17 mouse cellular contexts compared by ENCODE assay signal in genomic region chr4:141277157-141277556, GRCm38 (mm10). TPM values are rescaled to one million over a fixed set of nuclear protein-coding genes. Genes with fewer than 3 reads are reported as not detected.
DNase-seq lines count a peak whose midpoint lies in the region; ATAC-seq and TF ChIP-seq lines count a peak whose summit lies in the region.
"Had no signal": no experiment of that assay in that cellular context is flagged by ENCODE, and none has a peak within 500 bp of the region (broad histone marks: within the 10 kb centered on the region; RNA-seq: fewer than 3 reads in every experiment).

No protein-coding gene starts in this region.

- H3K4me3 ChIP-seq in hindbrain, embryonic 10.5 days, result no peak overlapping the region
- no peak overlapping the region for H3K4me3 ChIP-seq in hindbrain, embryonic 16.5 days (ENCODE audit: low read length)
- no peak overlapping the region for H3K4me3 ChIP-seq in midbrain, embryonic 10.5 days
- H3K4me3 ChIP-seq in midbrain, embryonic 15.5 days, result no peak overlapping the region
- H3K4me3 ChIP-seq in lung, embryonic 14.5 days (ENCODE audit: low read depth, low read length), result no peak overlapping the region
- H3K4me3 ChIP-seq: embryonic facial prominence, embryonic 12.5 days; hindbrain, embryonic 15.5 days; layer of hippocampus, adult 2 months; liver, embryonic 15.5 days had no signal

- TF ChIP-seq CTCF in lung, embryonic 14.5 days (IDR thresholded peaks at IDR 0.05; ENCODE audit: low read depth), result no peak

- H3K27me3 ChIP-seq in hindbrain, embryonic 10.5 days (ENCODE audit: insufficient read depth, poor library complexity, severe bottlenecking), result peaks cover 49% of the 10 kb centered on the region
- H3K27me3 ChIP-seq in hindbrain, embryonic 16.5 days (replicated peaks; ENCODE audit: control insufficient read depth, insufficient read depth, low read length), result no peaks in the 10 kb centered on the region
- peaks cover 35% of the 10 kb centered on the region for H3K27me3 ChIP-seq in midbrain, embryonic 10.5 days (ENCODE audit: low read depth, poor library complexity, severe bottlenecking)
- peaks cover 3% of the 10 kb centered on the region; the same call in 1 of the 2 replicates for H3K27me3 ChIP-seq in midbrain, embryonic 15.5 days (replicated peaks)
- H3K27me3 ChIP-seq in lung, embryonic 14.5 days (ENCODE audit: insufficient read depth, low read length), result no peaks in the 10 kb centered on the region

- no peak for ATAC-seq in hindbrain, embryonic 16.5 days
- ATAC-seq in midbrain, embryonic 15.5 days (replicated peaks), result no peak
- ATAC-seq in lung, embryonic 14.5 days (ENCODE audit: insufficient read depth), result no peak
- ATAC-seq: forebrain, embryonic 14.5 days; midbrain, embryonic 16.5 days had no signal

- intact Hi-C loops in gastrocnemius, postnatal 36 days (cut with DNase I), result no loop called here

- whole genome bisulfite sequencing in hindbrain, embryonic 10.5 days, result 90% methylated on average over 8 of the region's 8 CpGs
- 87% methylated on average over 8 of the region's 8 CpGs for WGBS in hindbrain, embryonic 16.5 days
- 85% methylated on average over 8 of the region's 8 CpGs for WGBS in midbrain, embryonic 10.5 days
- WGBS in midbrain, embryonic 15.5 days, result 89% methylated on average over 8 of the region's 8 CpGs
- 80% methylated on average over 8 of the region's 8 CpGs for WGBS in lung, embryonic 14.5 days

- no peaks in the 10 kb centered on the region for H3K9me3 ChIP-seq in hindbrain, embryonic 10.5 days
- H3K9me3 ChIP-seq in hindbrain, embryonic 16.5 days (ENCODE audit: control insufficient read depth, low read length), result no peaks in the 10 kb centered on the region
- no peaks in the 10 kb centered on the region for H3K9me3 ChIP-seq in midbrain, embryonic 10.5 days (replicated peaks)
- H3K9me3 ChIP-seq in midbrain, embryonic 15.5 days, result no peaks in the 10 kb centered on the region
- H3K9me3 ChIP-seq in lung, embryonic 14.5 days (ENCODE audit: low read depth, low read length), result no peaks in the 10 kb centered on the region
- H3K9me3 ChIP-seq: embryonic facial prominence, embryonic 12.5 days; G1E; hindbrain, embryonic 15.5 days; liver, embryonic 15.5 days had no signal

- no peak for DNase-seq in hindbrain, embryonic 10.5 days (ENCODE audit: low spot score)
- no peak for DNase-seq in midbrain, embryonic 10.5 days (ENCODE audit: low spot score)
- no peak for DNase-seq in lung, embryonic 14.5 days
- DNase-seq in embryo, embryonic 9.5 days (ENCODE audit: extremely low spot score), result no peak
- no peak for DNase-seq in gastrocnemius, postnatal 36 days
- DNase-seq: cerebellum, adult 2 months; gastrocnemius, postnatal 14 days; right cerebral cortex, adult 18-20 months had no signal

- no peaks in the 10 kb centered on the region for H3K36me3 ChIP-seq in hindbrain, embryonic 10.5 days
- no peaks in the 10 kb centered on the region for H3K36me3 ChIP-seq in hindbrain, embryonic 16.5 days (ENCODE audit: control insufficient read depth, insufficient read depth, low read length)
- no peaks in the 10 kb centered on the region for H3K36me3 ChIP-seq in midbrain, embryonic 10.5 days
- no peaks in the 10 kb centered on the region for H3K36me3 ChIP-seq in midbrain, embryonic 15.5 days (replicated peaks)
- no peaks in the 10 kb centered on the region for H3K36me3 ChIP-seq in lung, embryonic 14.5 days (ENCODE audit: insufficient read depth)
- H3K36me3 ChIP-seq: embryonic facial prominence, embryonic 12.5 days; G1E; hindbrain, embryonic 15.5 days; liver, embryonic 15.5 days had no signal

- H3K4me2 ChIP-seq in hindbrain, embryonic 16.5 days (ENCODE audit: low read length), result no peak overlapping the region
- no peak overlapping the region for H3K4me2 ChIP-seq in midbrain, embryonic 15.5 days
- H3K4me2 ChIP-seq in lung, embryonic 14.5 days, result no peak overlapping the region
- H3K4me2 ChIP-seq: embryonic facial prominence, embryonic 12.5 days; hindbrain, embryonic 15.5 days; liver, embryonic 15.5 days had no signal

- peak overlapping the region; percentile 83 for H3K27ac ChIP-seq in hindbrain, embryonic 10.5 days
- no peak overlapping the region for H3K27ac ChIP-seq in hindbrain, embryonic 16.5 days (ENCODE audit: low read depth, low read length)
- H3K27ac ChIP-seq in midbrain, embryonic 10.5 days (replicated peaks), result peak overlapping the region; percentile 34; the same call in 1 of the 2 replicates
- no peak overlapping the region for H3K27ac ChIP-seq in midbrain, embryonic 15.5 days
- peak overlapping the region; percentile 88 for H3K27ac ChIP-seq in lung, embryonic 14.5 days (ENCODE audit: low read depth)
- H3K27ac ChIP-seq: hindbrain, embryonic 15.5 days had no signal

- H3K4me1 ChIP-seq in hindbrain, embryonic 10.5 days (replicated peaks), result peaks cover 72% of the 10 kb centered on the region
- H3K4me1 ChIP-seq in hindbrain, embryonic 16.5 days (ENCODE audit: control insufficient read depth, insufficient read depth, low read depth, low read length), result peaks cover 7% of the 10 kb centered on the region
- H3K4me1 ChIP-seq in midbrain, embryonic 10.5 days, result peaks cover 68% of the 10 kb centered on the region
- peaks cover 26% of the 10 kb centered on the region for H3K4me1 ChIP-seq in midbrain, embryonic 15.5 days
- peaks cover 19% of the 10 kb centered on the region for H3K4me1 ChIP-seq in lung, embryonic 14.5 days (ENCODE audit: insufficient read depth)

- H3K9ac ChIP-seq in hindbrain, embryonic 16.5 days (ENCODE audit: low read depth, low read length), result no peak overlapping the region
- no peak overlapping the region for H3K9ac ChIP-seq in midbrain, embryonic 15.5 days
- H3K9ac ChIP-seq in lung, embryonic 14.5 days, result no peak overlapping the region
- H3K9ac ChIP-seq: embryonic facial prominence, embryonic 12.5 days; hindbrain, embryonic 15.5 days; liver, embryonic 15.5 days had no signal

RNA-seq across cellular contexts. Expression of gene Epha2, which starts 23.9 kb away (rescaled TPM):
- 3.3 and 4.4 TPM in 2 replicates for polyA plus RNA-seq in hindbrain, embryonic 10.5 days (2016; fragmentation: Nextera tagmentation; extraction: Ambion mirVana)
- polyA plus RNA-seq in hindbrain, embryonic 16.5 days (2015; fragmentation: Nextera tagmentation; extraction: Ambion mirVana), result 1.1 TPM in 2 replicates
- polyA plus RNA-seq in midbrain, embryonic 10.5 days (2016; fragmentation: Nextera tagmentation; extraction: Ambion mirVana), result 3.6 and 3.7 TPM in 2 replicates
- 1.6 and 1.7 TPM in 2 replicates for polyA plus RNA-seq in midbrain, embryonic 15.5 days (2015; fragmentation: Nextera tagmentation; extraction: Ambion mirVana)
- 6.9 and 7.6 TPM in 2 replicates for polyA plus RNA-seq in lung, embryonic 14.5 days (2014; fragmentation: Nextera tagmentation; extraction: Ambion mirVana)
- 1 to 10 TPM; 2.4 to 2.6 TPM for total RNA-seq in gastrocnemius, postnatal 36 days (2021)
- total RNA-seq: G1E had no signal
- polyA plus RNA-seq: G1E had no signal

RNA-seq across cellular contexts. Expression of gene Arhgef19, which starts 37.9 kb away (rescaled TPM):
- polyA plus RNA-seq in hindbrain, embryonic 10.5 days (2016; fragmentation: Nextera tagmentation; extraction: Ambion mirVana), result 1.7 and 4.3 TPM in 2 replicates
- 1.7 and 2.0 TPM in 2 replicates for polyA plus RNA-seq in hindbrain, embryonic 16.5 days (2015; fragmentation: Nextera tagmentation; extraction: Ambion mirVana)
- 0.64 and 1.4 TPM in 2 replicates for polyA plus RNA-seq in midbrain, embryonic 10.5 days (2016; fragmentation: Nextera tagmentation; extraction: Ambion mirVana)
- polyA plus RNA-seq in midbrain, embryonic 15.5 days (2015; fragmentation: Nextera tagmentation; extraction: Ambion mirVana), result 1.0 and 1.7 TPM in 2 replicates
- 20.1 and 21.1 TPM in 2 replicates for polyA plus RNA-seq in lung, embryonic 14.5 days (2014; fragmentation: Nextera tagmentation; extraction: Ambion mirVana)
- under 1 TPM; 0.26 to 0.69 TPM for total RNA-seq in gastrocnemius, postnatal 36 days (2021)
- total RNA-seq: G1E had no signal
- polyA plus RNA-seq: G1E had no signal

Comparison
In these comparisons a context has a peak if more than half of its experiments do, and no peak if none do; other contexts are left out.
1. H3K27ac ChIP-seq: peak in hindbrain, embryonic 10.5 days (single experiment), midbrain, embryonic 10.5 days (single experiment) and lung, embryonic 14.5 days (single experiment); none in hindbrain, embryonic 16.5 days (single experiment) and midbrain, embryonic 15.5 days (single experiment).